Mouse (Mus musculus): ENCODE results near the gene B4galnt3.
"Not testable (repeated sequence)": the region's sequence is repeated elsewhere in the genome, so short reads cannot be mapped to it uniquely, and the experiment has no call there.

The B4galnt3 gene

DNA sequence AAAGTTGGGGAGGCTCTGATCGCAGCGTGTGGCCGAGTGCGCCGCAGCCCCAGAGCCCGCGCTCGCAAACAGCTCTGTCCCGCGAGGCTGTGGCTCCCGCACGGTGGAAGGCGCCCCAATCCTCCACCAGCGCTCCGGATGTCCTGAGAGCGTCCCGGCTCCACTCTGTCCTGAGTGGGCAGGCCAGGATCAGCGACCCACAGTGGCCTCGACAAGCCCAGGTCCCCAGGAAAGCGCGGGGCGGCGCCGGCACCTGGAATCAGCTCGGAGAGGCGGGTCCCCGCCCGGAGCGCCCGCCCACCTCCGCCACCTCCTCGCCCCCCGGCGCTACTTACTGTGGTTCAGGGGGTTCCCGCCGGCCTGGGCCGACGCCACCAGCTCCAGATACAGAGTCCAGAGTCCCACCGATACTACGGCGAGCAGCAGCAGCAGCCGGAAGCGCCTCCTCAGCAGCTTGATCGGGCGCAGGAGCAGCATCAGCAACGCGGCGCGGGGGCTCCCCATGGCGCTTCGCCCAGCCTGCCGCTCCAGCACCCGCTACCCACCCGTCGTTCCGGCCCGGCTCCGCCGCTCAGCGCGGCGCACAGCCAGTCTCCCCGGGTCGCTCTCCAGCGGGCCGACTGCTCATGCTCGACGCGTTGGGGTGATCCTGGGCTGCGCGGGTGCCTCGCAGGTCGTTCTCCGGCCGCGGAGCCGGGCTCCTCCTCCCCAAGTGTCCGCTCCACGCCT lies at the start of gene B4galnt3, which contains the start of gene D330020A13Rik:
TSS of gene B4galnt3 (minus strand) at position 504 of the 729 bp plus-strand sequence.
TSS of gene D330020A13Rik (plus strand) at position 309 of the 729 bp plus-strand sequence.
- in situ Hi-C loops (cut with MboI; ENCODE audit: low pct_unique_long_range_greater_than_20kb in 1 of 2, low sequenced_read_pairs in 2 of 2, unreplicated experiment in 1 of 2): no loop called here

DNA sequence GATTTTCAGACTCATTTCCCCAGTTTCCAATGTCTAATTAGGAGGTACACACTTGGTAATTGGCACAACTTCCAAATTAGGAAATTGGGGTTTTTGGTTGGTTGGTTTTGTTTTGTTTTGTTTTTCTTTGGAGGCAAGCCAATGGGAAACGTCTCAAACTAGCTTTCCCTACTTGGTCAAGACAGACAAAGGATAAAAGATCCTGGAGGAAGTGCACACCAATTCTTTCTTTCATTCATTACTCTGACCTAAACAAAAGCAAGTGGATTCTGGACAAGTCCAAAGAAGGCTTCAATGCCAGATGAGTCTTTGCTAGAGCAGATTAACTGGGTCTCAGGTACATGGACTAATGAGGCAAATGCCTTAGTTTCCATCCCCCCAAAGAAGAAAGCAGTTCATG lies 49.6 kb upstream of the B4galnt3 start:
- in situ Hi-C loops (cut with MboI; ENCODE audit: low pct_unique_long_range_greater_than_20kb in 1 of 2, low sequenced_read_pairs in 2 of 2, unreplicated experiment in 1 of 2): loop anchor here (25.0 kb wide), 1 partner anchor 407 kb away; no protein-coding TSS in a partner anchor

- in situ Hi-C loops (cut with MboI; ENCODE audit: low pct_unique_long_range_greater_than_20kb in 1 of 2, low sequenced_read_pairs in 2 of 2, unreplicated experiment in 1 of 2): loop anchor here (25.0 kb wide), 1 partner anchor 395 kb away; no protein-coding TSS in a partner anchor
Measured at GRCm38 (mm10) chr6:120332351-120332750, 38.0 kb upstream of the B4galnt3 start.

GRCm38 (mm10) chr6:120324295-120324927 lies 30.1 kb upstream of the B4galnt3 start:
- in situ Hi-C loops (cut with MboI; ENCODE audit: low pct_unique_long_range_greater_than_20kb in 1 of 2, low sequenced_read_pairs in 2 of 2, unreplicated experiment in 1 of 2): no loop called here

GRCm38 (mm10) chr6:120320369-120320768 lies 26.0 kb upstream of the B4galnt3 start:
- in situ Hi-C loops (cut with MboI; ENCODE audit: low pct_unique_long_range_greater_than_20kb in 1 of 2, low sequenced_read_pairs in 2 of 2, unreplicated experiment in 1 of 2): no loop called here

DNA sequence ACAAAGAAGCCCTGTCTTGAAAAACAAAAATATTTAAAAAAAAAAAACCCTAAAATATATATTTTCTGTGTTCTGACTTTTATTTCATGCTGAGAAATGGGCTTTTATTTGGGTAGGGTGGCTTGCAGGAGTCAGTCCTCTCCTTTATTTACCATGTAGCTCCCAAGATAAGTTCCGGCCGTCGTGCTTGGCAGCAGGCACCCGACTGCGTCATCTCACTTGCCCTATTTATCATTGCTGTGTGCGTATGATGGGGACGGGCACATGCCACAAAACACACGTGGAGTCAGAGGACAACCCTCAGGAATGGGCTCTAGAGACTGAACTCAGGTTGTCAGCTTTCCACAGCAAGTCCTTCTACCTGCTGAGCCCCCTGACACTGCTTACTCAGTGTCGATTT lies 24.8 kb upstream of the B4galnt3 start:
- in situ Hi-C loops (cut with MboI; ENCODE audit: low pct_unique_long_range_greater_than_20kb in 1 of 2, low sequenced_read_pairs in 2 of 2, unreplicated experiment in 1 of 2): no loop called here

- in situ Hi-C loops (cut with MboI; ENCODE audit: low pct_unique_long_range_greater_than_20kb in 1 of 2, low sequenced_read_pairs in 2 of 2, unreplicated experiment in 1 of 2): no loop called here
Measured at GRCm38 (mm10) chr6:120318303-120318940, 24.1 kb upstream of the B4galnt3 start.

DNA sequence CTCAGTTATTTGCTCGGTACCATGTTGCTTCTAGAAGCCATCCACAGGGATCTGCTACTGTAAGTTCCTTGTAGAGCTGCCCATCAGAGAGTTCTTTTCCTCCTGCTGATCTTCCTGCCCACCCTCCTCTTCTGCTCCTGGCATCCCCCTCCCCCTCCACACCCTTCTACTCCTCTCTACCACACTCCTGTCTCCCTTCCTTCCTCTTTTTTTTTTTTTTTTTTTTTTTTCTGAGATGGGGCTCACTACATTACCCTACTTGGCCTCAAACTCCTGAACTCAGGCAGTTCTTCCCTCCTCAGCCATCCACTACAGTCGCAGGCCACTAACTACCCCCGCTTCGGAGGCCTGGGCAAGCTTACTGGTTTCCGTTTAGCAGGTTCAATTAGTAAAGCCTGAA lies 18.1 kb upstream of the B4galnt3 start:
- in situ Hi-C loops (cut with MboI; ENCODE audit: low pct_unique_long_range_greater_than_20kb in 1 of 2, low sequenced_read_pairs in 2 of 2, unreplicated experiment in 1 of 2): no loop called here

GRCm38 (mm10) chr6:120309787-120310186 lies 15.4 kb upstream of the B4galnt3 start:
- in situ Hi-C loops (cut with MboI; ENCODE audit: low pct_unique_long_range_greater_than_20kb in 1 of 2, low sequenced_read_pairs in 2 of 2, unreplicated experiment in 1 of 2): no loop called here

- in situ Hi-C loops (cut with MboI; ENCODE audit: low pct_unique_long_range_greater_than_20kb in 1 of 2, low sequenced_read_pairs in 2 of 2, unreplicated experiment in 1 of 2): no loop called here
Measured at GRCm38 (mm10) chr6:120309338-120309737, 15.0 kb upstream of the B4galnt3 start.

- in situ Hi-C loops (cut with MboI; ENCODE audit: low pct_unique_long_range_greater_than_20kb in 1 of 2, low sequenced_read_pairs in 2 of 2, unreplicated experiment in 1 of 2): no loop called here
Measured at GRCm38 (mm10) chr6:120306859-120307594, 12.7 kb upstream of the B4galnt3 start.

- in situ Hi-C loops (cut with MboI; ENCODE audit: low pct_unique_long_range_greater_than_20kb in 1 of 2, low sequenced_read_pairs in 2 of 2, unreplicated experiment in 1 of 2): loop anchor here (5.0 kb wide), 1 partner anchor 81 kb away; no protein-coding TSS in a partner anchor
Measured at GRCm38 (mm10) chr6:120302755-120303316, 8.5 kb upstream of the B4galnt3 start.

- in situ Hi-C loops (cut with MboI; ENCODE audit: low pct_unique_long_range_greater_than_20kb in 1 of 2, low sequenced_read_pairs in 2 of 2, unreplicated experiment in 1 of 2): loop anchor here (5.0 kb wide), 1 partner anchor 79 kb away; no protein-coding TSS in a partner anchor
Measured at GRCm38 (mm10) chr6:120301137-120301536, 6.8 kb upstream of the B4galnt3 start.

GRCm38 (mm10) chr6:120296589-120296988 lies 2.2 kb upstream of the B4galnt3 start:
- in situ Hi-C loops (cut with MboI; ENCODE audit: low pct_unique_long_range_greater_than_20kb in 1 of 2, low sequenced_read_pairs in 2 of 2, unreplicated experiment in 1 of 2): not testable (repeated sequence)

GRCm38 (mm10) chr6:120294785-120295133 lies 400 bp upstream of the B4galnt3 start:
- in situ Hi-C loops (cut with MboI; ENCODE audit: low pct_unique_long_range_greater_than_20kb in 1 of 2, low sequenced_read_pairs in 2 of 2, unreplicated experiment in 1 of 2): no loop called here

- in situ Hi-C loops (cut with MboI; ENCODE audit: low pct_unique_long_range_greater_than_20kb in 1 of 2, low sequenced_read_pairs in 2 of 2, unreplicated experiment in 1 of 2): no loop called here
Measured at GRCm38 (mm10) chr6:120291396-120292009, 2.9 kb downstream of the B4galnt3 start.

GRCm38 (mm10) chr6:120289430-120289829 lies 4.9 kb downstream of the B4galnt3 start:
- in situ Hi-C loops (cut with MboI; ENCODE audit: low pct_unique_long_range_greater_than_20kb in 1 of 2, low sequenced_read_pairs in 2 of 2, unreplicated experiment in 1 of 2): no loop called here

DNA sequence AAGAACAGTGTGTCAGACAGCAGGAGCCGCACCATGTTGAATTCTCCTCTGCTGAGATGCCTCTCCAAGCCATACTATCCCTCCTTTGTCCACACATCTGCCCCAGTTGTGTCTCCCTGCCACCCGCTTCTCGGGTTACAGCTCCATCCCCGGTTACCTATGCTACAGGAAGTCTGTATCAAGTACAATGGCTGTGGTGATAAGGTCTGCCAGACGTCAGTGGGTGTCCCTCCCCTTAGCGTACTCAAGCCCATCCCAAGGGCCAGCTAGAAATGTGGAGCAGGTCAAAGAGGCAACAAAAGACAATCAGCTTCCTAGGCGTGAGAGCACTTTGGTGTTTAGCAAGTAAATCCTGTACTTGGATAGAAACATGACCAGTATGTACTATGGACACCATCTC lies 5.8 kb downstream of the B4galnt3 start:
- in situ Hi-C loops (cut with MboI; ENCODE audit: low pct_unique_long_range_greater_than_20kb in 1 of 2, low sequenced_read_pairs in 2 of 2, unreplicated experiment in 1 of 2): no loop called here

All from mouse embryonic stem cell (cell line).